18 mouse cellular contexts compared by ENCODE assay signal in genomic region chr3:130217705-130218104, GRCm38 (mm10).
"Had no signal": no experiment of that assay in that cellular context is flagged by ENCODE, and none has a peak within 500 bp of the region (broad histone marks: within the 10 kb centered on the region; RNA-seq: fewer than 3 reads in every experiment).

No protein-coding gene starts in this region.

- H3K4me3 ChIP-seq: liver, embryonic 13.5 days; liver, embryonic 15.5 days; lung, embryonic 15.5 days; megakaryocyte, embryonic 14.5 days; midbrain, embryonic 13.5 days; neural tube, embryonic 13.5 days; neural tube, embryonic 15.5 days had no signal

- ATAC-seq: liver, postnatal 0 days; lung, postnatal 0 days; midbrain, embryonic 13.5 days had no signal

- H3K4me2 ChIP-seq: liver, embryonic 13.5 days; liver, embryonic 15.5 days; lung, embryonic 15.5 days; midbrain, embryonic 13.5 days; neural tube, embryonic 13.5 days; neural tube, embryonic 15.5 days had no signal

- H3K9ac ChIP-seq: liver, embryonic 13.5 days; liver, embryonic 15.5 days; liver, postnatal 0 days; lung, embryonic 15.5 days; midbrain, embryonic 13.5 days; neural tube, embryonic 13.5 days; neural tube, embryonic 15.5 days had no signal

- H3K27me3 ChIP-seq: liver, embryonic 13.5 days; liver, embryonic 15.5 days; lung, embryonic 15.5 days; megakaryocyte, embryonic 14.5 days; midbrain, embryonic 13.5 days; neural tube, embryonic 13.5 days; neural tube, embryonic 15.5 days had no signal

- H3K4me1 ChIP-seq: liver, embryonic 13.5 days; liver, embryonic 15.5 days; lung, embryonic 15.5 days; megakaryocyte, embryonic 14.5 days; neural tube, embryonic 13.5 days; neural tube, embryonic 15.5 days had no signal

- H3K9me3 ChIP-seq: liver, embryonic 13.5 days; liver, embryonic 15.5 days; lung, embryonic 15.5 days; midbrain, embryonic 13.5 days; neural tube, embryonic 13.5 days; neural tube, embryonic 15.5 days had no signal

- H3K27ac ChIP-seq: liver, embryonic 13.5 days; liver, embryonic 15.5 days; lung, embryonic 15.5 days; macrophage; midbrain, embryonic 13.5 days; neural tube, embryonic 13.5 days; neural tube, embryonic 15.5 days had no signal

- DNase-seq: liver, embryonic 13.5 days; liver, postnatal 0 days; lung, adult 2 months; lung, postnatal 14 days; lung, postnatal 36 days; right cerebral cortex, postnatal 14 days; spleen, adult 18-20 months; thymus, adult 18-20 months; thymus, postnatal 14 days; thymus, postnatal 36 days had no signal

- H3K36me3 ChIP-seq: liver, embryonic 13.5 days; liver, embryonic 15.5 days; lung, embryonic 15.5 days; midbrain, embryonic 13.5 days; neural tube, embryonic 13.5 days; neural tube, embryonic 15.5 days had no signal
